Mouse (Mus musculus): Measurements from ENCODE around the gene Polg2.

DNA sequence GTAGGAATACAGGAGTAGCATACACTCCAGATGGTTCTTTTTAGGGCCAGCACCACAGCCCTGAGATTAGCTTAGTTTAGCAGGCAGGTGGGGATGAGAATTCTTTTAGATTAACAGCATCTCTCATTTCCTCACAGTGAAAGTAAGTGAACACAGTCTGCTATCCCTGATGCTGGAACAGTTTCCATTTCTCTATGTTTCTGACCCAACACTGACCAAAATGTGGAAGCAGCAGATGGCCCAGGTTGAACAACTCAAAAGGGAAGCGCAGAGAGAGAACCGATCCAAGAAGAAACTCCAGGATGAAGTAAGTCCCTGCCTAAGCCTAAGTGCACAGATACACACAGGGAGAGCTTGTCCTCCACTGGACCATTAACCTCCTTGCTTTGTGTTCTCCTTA, 36.0 kb upstream of the Polg2 start:
- TF ChIP-seq POLR2A (IDR thresholded peaks at IDR 0.05; ENCODE audit: insufficient read length, low read depth), result no peak
- TF ChIP-seq TCF12 (IDR thresholded peaks at IDR 0.05; ENCODE audit: insufficient read depth, poor library complexity, severe bottlenecking), result no peak
- no peak for TF ChIP-seq USF1 (IDR thresholded peaks at IDR 0.05; ENCODE audit: low read depth)
- no peak for TF ChIP-seq SRF (IDR thresholded peaks at IDR 0.05; ENCODE audit: control insufficient read depth, insufficient read length, low read depth)
- TF ChIP-seq MAX (IDR thresholded peaks at IDR 0.05; ENCODE audit: low read depth), result no peak
- no peak for TF ChIP-seq POLR2AphosphoS2 (IDR thresholded peaks at IDR 0.05; ENCODE audit: insufficient read length, low read depth)
- TF ChIP-seq E2F4 (IDR thresholded peaks at IDR 0.05; ENCODE audit: insufficient read depth), result no peak
